Mouse (Mus musculus) heart, adult 2 months (tissue): ENCODE measurements around the gene Lcn8.

Experiments
- CTCF ChIP-seq: fragments of 200-600 bp; IDR thresholded peaks from 2 replicates; pipeline ENCODE4 v1.8.1; 2022; ENCODE audit warnings: antibody characterized with exemption, mild to moderate bottlenecking, moderate library complexity
- EP300 ChIP-seq: fragments of 200-500 bp; IDR thresholded peaks from 2 replicates; pipeline ENCODE4 v1.6.1; 2011; ENCODE audit warnings: low read depth, low read length, control low read depth; ENCODE audit not compliant: insufficient read depth
- POLR2A ChIP-seq: fragments of 200-500 bp; IDR thresholded peaks from 2 replicates; pipeline ENCODE4 v1.6.1; 2011; ENCODE audit warnings: mild to moderate bottlenecking, low read depth, low read length, control low read depth; ENCODE audit not compliant: insufficient read depth

DNA sequence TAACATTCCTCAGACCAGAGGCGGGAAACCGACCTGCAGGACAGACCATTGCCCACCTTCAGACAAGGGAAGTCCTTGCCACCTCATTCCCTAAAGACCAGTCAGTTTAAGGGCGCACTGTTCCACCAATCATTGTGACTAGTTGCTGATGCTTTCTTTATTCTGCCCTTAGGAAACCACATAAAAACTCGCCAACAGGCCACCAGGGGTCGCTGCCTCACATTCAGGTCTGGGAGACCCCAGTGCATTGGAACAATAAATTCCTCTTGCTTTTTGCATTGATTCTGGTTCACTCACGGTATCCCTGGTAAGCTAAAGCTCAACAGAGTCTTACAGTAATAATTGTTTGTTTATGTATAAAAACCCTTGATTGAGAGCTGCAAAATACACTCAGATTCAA is 13.0 kb upstream of the Lcn8 start:
- peak; percentile 75 for TF ChIP-seq CTCF
- TF ChIP-seq EP300, result no peak
- TF ChIP-seq POLR2A, result no peak
